Mouse (Mus musculus) hindbrain, embryonic 13.5 days (tissue): ENCODE measurements at regions not wholly inside any gene's neighbourhood (a gene's known extent, or its start where the extent isn't known, plus 50 kb on each side); places are given as distances from the start of the nearest gene placed in this dataset.

ENCODE experiments used
- ATAC-seq: fragments of 200-750 bp; cut with Nextera tagmentation; 2 replicates; pipeline ENCODE4 v1.8.0; 2017; ENCODE audit warnings: moderate TSS enrichment; ENCODE audit not compliant: low FRiP score
- H3K27ac ChIP-seq: fragments of 300-500 bp; sonication (generic); 2 replicates; pipeline ENCODE4 v1.5.1; 2015; ENCODE audit warnings: inconsistent platforms, mild to moderate bottlenecking, moderate library complexity
- H3K27me3 ChIP-seq: fragments of 300-500 bp; sonication (generic); 2 replicates; pipeline ENCODE4 v1.6.1; 2015; ENCODE audit warnings: mild to moderate bottlenecking, inconsistent platforms
- H3K36me3 ChIP-seq: fragments of 300-500 bp; sonication (generic); 2 replicates; pipeline ENCODE4 v1.6.1; 2015; ENCODE audit warnings: mild to moderate bottlenecking, inconsistent platforms
- H3K4me1 ChIP-seq: fragments of 300-500 bp; sonication (generic); replicated peaks from 2 replicates; pipeline ENCODE4 v1.6.1; 2015; ENCODE audit warnings: inconsistent platforms
- H3K4me2 ChIP-seq: fragments of 300-500 bp; sonication (generic); 2 replicates; pipeline ENCODE4 v1.6.1; 2015; ENCODE audit warnings: inconsistent platforms, mild to moderate bottlenecking, moderate library complexity
- H3K4me3 ChIP-seq: fragments of 300-500 bp; sonication (generic); 2 replicates; pipeline ENCODE4 v1.5.1; 2015; ENCODE audit warnings: mild to moderate bottlenecking, inconsistent platforms
- H3K9ac ChIP-seq: fragments of 300-500 bp; sonication (generic); 2 replicates; pipeline ENCODE4 v1.6.1; 2015; ENCODE audit warnings: mild to moderate bottlenecking, inconsistent platforms
- H3K9me3 ChIP-seq: fragments of 300-500 bp; sonication (generic); 2 replicates; pipeline ENCODE4 v1.6.1; 2016; ENCODE audit warnings: inconsistent platforms
- WGBS: fragments of 180-500 bp; shearing (Covaris S2); methylation state at CpG from one replicate; pipeline ENCODE4 v1.1.7; 2015; 5-methylcytosine and 5-hydroxymethylcytosine counted together

- Histone ChIP-seq H3K27me3 (no peaks in the 10 kb centered on the region), H3K4me3 (no peak overlapping the region), H3K9me3 (no peaks in the 10 kb centered on the region), H3K4me2 (no peak overlapping the region), H3K9ac (no peak overlapping the region), H3K36me3 (no peaks in the 10 kb centered on the region), H3K4me1 (peaks cover 6% of the 10 kb centered on the region), H3K27ac (no peak overlapping the region)
- 33% methylated on average over 5 of the region's 5 CpGs for WGBS
- ATAC-seq: no peak
Observed at GRCm38 (mm10) chr3:142933684-142934259, 52.0 kb upstream of the Pkn2 start.
